Mouse (Mus musculus): Measurements from ENCODE around the gene Pusl1. TPM values are rescaled to one million over a fixed set of nuclear protein-coding genes. Genes with fewer than 3 reads are reported as not detected.

The Pusl1 gene
- polyA plus RNA-seq, 1 experiment from 2014 or later: 55.9 TPM

DNA sequence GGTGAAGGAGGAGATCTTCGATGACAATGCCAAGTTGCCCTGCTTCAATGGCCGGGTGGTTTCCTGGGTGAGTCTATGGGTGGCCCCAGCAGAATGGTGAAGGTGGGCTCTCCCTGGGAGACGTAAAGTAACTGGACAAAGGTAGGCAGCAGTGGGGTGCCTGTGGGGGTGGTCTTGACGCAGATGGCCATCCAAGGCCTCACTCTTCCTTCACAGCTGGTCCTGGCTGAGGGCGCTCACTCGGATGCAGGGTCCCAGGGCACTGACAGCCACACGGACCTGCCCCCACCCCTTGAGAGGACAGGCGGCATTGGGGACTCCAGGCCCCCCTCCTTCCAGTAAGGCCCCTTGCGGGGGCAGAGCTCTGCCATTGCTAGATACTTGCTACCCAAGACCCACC is 38.2 kb downstream of the Pusl1 start:
- H3K27ac ChIP-seq (ENCODE audit: low read depth): no peak overlapping the region
- no peak overlapping the region for H3K9ac ChIP-seq (ENCODE audit: low read length)
- H3K4me3 ChIP-seq (ENCODE audit: low read depth, low read length): no peak overlapping the region
- H3K27me3 ChIP-seq (replicated peaks; ENCODE audit: control insufficient read depth, insufficient read depth, low read length): no peaks in the 10 kb centered on the region
- no peaks in the 10 kb centered on the region for H3K9me3 ChIP-seq (ENCODE audit: control insufficient read depth, low read length)
- ATAC-seq (replicated peaks; ENCODE audit: low FRiP score, low TSS enrichment, low read depth) (no peak), DNase-seq (ENCODE audit: low spot score) (no peak)
- H3K36me3 ChIP-seq (ENCODE audit: control insufficient read depth, insufficient read depth, low read length): peaks cover 45% of the 10 kb centered on the region
- H3K4me1 ChIP-seq (replicated peaks; ENCODE audit: control insufficient read depth, insufficient read depth, low read length): peaks cover 11% of the 10 kb centered on the region
- WGBS: 84% methylated on average over 9 of the region's 9 CpGs
- H3K4me2 ChIP-seq (ENCODE audit: low read length): no peak overlapping the region

DNA sequence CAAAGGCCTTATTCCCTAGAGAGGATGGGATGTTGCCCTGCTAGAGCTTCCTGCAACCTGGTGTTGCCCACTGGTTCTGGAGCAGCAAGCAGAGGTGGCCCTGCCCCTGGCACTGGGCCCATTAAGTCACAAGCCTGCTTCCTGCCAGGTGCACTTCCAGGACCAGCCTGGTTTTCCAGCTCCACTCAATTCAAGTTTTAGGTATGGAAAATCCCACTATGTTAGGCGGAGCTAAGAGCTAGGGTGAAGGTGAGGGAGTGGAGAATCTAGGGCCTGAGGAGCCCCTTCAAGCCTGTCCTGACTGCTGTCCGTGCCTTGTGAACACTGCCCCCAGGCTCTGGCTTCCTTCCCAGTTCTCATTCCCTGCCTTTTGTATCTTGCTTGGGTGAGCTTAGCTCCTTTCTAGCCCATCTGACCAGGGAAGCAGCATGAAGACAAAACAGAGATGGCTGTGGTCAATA is 39.6 kb downstream of the Pusl1 start:
- 90% methylated on average over 2 of the region's 2 CpGs for WGBS
- Histone ChIP-seq H3K4me3 (ENCODE audit: low read depth, low read length) (no peak overlapping the region), H3K9me3 (ENCODE audit: control insufficient read depth, low read length) (no peaks in the 10 kb centered on the region), H3K4me1 (replicated peaks; ENCODE audit: control insufficient read depth, insufficient read depth, low read length) (peaks cover 17% of the 10 kb centered on the region), H3K4me2 (ENCODE audit: low read length) (no peak overlapping the region), H3K9ac (ENCODE audit: low read length) (no peak overlapping the region), H3K27me3 (replicated peaks; ENCODE audit: control insufficient read depth, insufficient read depth, low read length) (no peaks in the 10 kb centered on the region), H3K36me3 (ENCODE audit: control insufficient read depth, insufficient read depth, low read length) (peaks cover 32% of the 10 kb centered on the region), H3K27ac (ENCODE audit: low read depth) (no peak overlapping the region)
- DNase-seq (ENCODE audit: low spot score) (no peak), ATAC-seq (replicated peaks; ENCODE audit: low FRiP score, low TSS enrichment, low read depth) (no peak)

DNA sequence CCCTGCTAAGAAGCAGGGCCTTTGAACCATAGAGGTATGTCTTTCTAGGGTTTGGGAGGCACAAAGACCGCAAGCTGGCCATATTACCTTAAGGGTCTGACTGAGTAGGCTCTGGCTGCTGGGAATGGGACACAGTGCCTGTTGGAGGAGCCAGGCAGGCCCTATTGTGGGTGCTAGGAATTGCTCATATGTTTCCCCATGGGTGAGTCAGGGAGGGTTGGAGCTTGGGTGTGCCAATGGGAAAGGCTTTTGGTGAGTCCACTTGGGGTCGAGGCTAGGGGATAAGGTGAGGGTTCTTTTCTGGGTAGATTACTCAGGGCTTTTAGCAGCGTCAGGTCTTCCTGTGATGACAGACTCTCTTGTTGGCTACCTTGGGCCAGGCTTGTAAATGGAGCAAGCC is 40.2 kb downstream of the Pusl1 start:
- Histone ChIP-seq H3K9ac (ENCODE audit: low read length) (no peak overlapping the region), H3K4me3 (ENCODE audit: low read depth, low read length) (no peak overlapping the region), H3K36me3 (ENCODE audit: control insufficient read depth, insufficient read depth, low read length) (peaks cover 26% of the 10 kb centered on the region), H3K4me2 (ENCODE audit: low read length) (no peak overlapping the region), H3K27me3 (replicated peaks; ENCODE audit: control insufficient read depth, insufficient read depth, low read length) (no peaks in the 10 kb centered on the region), H3K4me1 (replicated peaks; ENCODE audit: control insufficient read depth, insufficient read depth, low read length) (peaks cover 23% of the 10 kb centered on the region), H3K9me3 (ENCODE audit: control insufficient read depth, low read length) (no peaks in the 10 kb centered on the region), H3K27ac (ENCODE audit: low read depth) (no peak overlapping the region)
- ATAC-seq (replicated peaks; ENCODE audit: low FRiP score, low TSS enrichment, low read depth) (no peak), DNase-seq (ENCODE audit: low spot score) (no peak)
- 89% methylated on average over 3 of the region's 3 CpGs for WGBS

DNA sequence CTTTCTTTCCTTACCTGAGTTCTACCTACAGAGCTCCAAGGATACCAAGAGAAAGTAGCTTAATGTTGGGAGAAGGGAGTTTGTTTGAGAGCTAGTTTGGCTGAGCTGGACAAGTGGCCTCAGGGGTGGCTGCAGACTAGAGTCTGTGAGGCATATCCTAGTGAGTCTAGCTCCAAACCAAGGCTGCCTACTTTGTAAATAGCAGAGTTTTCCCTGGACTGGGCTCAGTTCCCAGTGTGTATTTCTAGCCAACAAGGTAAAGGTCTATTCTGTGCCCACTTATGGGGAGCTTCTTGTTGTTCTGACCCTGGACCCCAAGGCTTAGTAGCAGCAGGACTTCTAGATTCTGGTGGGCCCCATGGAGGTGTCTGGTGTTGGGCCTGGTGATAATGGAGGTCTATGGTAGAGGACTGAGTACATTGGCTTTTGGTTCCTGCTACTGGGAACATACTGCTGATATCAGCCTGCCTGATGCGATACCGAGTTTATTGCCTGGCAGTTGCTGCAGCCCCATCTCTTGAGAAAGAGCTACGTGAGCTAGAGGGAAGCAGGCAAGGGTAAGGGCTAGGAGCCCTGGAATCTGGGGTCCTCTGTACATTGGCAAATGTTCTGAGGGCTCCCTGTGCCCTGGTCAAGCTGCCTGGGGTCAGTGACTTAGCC is 41.7 kb downstream of the Pusl1 start:
- H3K27ac ChIP-seq (ENCODE audit: low read depth): no peak overlapping the region
- 97% methylated on average over 3 of the region's 3 CpGs for WGBS
- DNase-seq (ENCODE audit: low spot score): no peak
- ATAC-seq (replicated peaks; ENCODE audit: low FRiP score, low TSS enrichment, low read depth): no peak
- no peak overlapping the region for H3K4me3 ChIP-seq (ENCODE audit: low read depth, low read length)
- no peaks in the 10 kb centered on the region for H3K27me3 ChIP-seq (replicated peaks; ENCODE audit: control insufficient read depth, insufficient read depth, low read length)
- no peak overlapping the region for H3K9ac ChIP-seq (ENCODE audit: low read length)
- H3K4me2 ChIP-seq (ENCODE audit: low read length): no peak overlapping the region
- no peaks in the 10 kb centered on the region for H3K9me3 ChIP-seq (ENCODE audit: control insufficient read depth, low read length)
- H3K36me3 ChIP-seq (ENCODE audit: control insufficient read depth, insufficient read depth, low read length): peaks cover 13% of the 10 kb centered on the region
- peaks cover 23% of the 10 kb centered on the region for H3K4me1 ChIP-seq (replicated peaks; ENCODE audit: control insufficient read depth, insufficient read depth, low read length)

DNA sequence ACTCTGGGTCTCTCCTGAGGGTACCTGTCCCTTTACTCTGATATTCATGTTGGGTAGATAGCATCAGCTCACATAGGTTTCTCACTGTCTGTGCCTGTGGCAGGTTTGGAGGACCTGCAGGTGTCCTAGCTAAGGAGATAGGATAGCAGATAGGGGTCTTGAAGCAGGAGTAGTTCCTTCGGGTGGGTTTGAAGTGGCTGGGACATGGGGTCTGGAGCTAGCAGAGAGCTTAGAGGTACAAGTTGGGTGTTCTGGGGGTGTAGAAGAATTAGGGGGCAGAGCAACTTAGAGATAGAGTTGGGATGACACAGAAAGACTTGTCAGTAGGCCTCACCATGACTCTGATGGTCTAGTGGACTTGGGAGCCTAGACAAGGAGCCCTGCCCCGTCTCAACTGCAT is 42.2 kb downstream of the Pusl1 start:
- Histone ChIP-seq H3K36me3 (ENCODE audit: control insufficient read depth, insufficient read depth, low read length) (peaks cover 8% of the 10 kb centered on the region), H3K27ac (ENCODE audit: low read depth) (no peak overlapping the region), H3K4me1 (replicated peaks; ENCODE audit: control insufficient read depth, insufficient read depth, low read length) (peaks cover 23% of the 10 kb centered on the region), H3K9me3 (ENCODE audit: control insufficient read depth, low read length) (no peaks in the 10 kb centered on the region), H3K4me2 (ENCODE audit: low read length) (no peak overlapping the region), H3K27me3 (replicated peaks; ENCODE audit: control insufficient read depth, insufficient read depth, low read length) (no peaks in the 10 kb centered on the region), H3K9ac (ENCODE audit: low read length) (no peak overlapping the region), H3K4me3 (ENCODE audit: low read depth, low read length) (no peak overlapping the region)
- ATAC-seq (replicated peaks; ENCODE audit: low FRiP score, low TSS enrichment, low read depth) (no peak), DNase-seq (ENCODE audit: low spot score) (no peak)
- WGBS: 86% methylated on average over 2 of the region's 2 CpGs

DNA sequence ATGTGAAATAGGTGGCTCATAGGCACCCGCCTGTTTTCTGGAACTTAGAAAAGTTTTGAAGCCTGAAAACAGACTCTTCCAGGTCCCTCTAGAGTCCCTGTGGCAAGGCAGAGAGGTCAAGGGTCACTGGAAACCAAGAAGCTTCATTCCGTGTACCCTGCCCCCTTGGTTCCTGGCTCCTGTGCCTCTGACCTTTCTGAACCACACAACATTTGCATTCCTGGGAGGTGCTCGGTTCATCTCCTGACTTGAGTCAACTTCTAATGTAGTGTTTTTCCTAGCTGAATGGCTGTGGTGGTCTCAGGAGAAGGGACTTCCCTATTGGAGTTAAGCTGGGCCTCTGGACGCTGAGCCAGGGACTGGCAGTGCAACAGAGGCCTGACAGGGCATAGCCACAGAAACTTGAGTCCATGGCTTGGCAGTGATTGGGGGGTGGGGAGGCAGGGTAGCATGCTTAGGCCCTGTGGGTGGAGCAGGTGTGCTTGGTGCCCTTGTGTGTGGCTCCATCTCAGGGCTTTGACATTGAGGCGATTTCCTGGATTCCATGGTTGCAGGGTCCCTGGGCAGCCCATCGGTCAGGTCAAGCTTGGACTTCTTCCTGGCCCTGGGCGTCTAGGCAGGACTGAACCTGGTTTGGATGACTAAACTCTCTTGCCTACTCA is 43.0 kb downstream of the Pusl1 start:
- 60% methylated on average over 7 of the region's 7 CpGs for WGBS
- peak overlapping the region; percentile 85 for H3K9ac ChIP-seq (ENCODE audit: low read length)
- peak overlapping the region; percentile 79 for H3K4me3 ChIP-seq (ENCODE audit: low read depth, low read length)
- DNase-seq (ENCODE audit: low spot score): no peak
- no peak for ATAC-seq (replicated peaks; ENCODE audit: low FRiP score, low TSS enrichment, low read depth)
- H3K36me3 ChIP-seq (ENCODE audit: control insufficient read depth, insufficient read depth, low read length): peaks cover 6% of the 10 kb centered on the region
- H3K9me3 ChIP-seq (ENCODE audit: control insufficient read depth, low read length): no peaks in the 10 kb centered on the region
- H3K27ac ChIP-seq (ENCODE audit: low read depth): no peak overlapping the region
- H3K4me1 ChIP-seq (replicated peaks; ENCODE audit: control insufficient read depth, insufficient read depth, low read length): peaks cover 23% of the 10 kb centered on the region
- H3K4me2 ChIP-seq (ENCODE audit: low read length): peak overlapping the region; percentile 95
- H3K27me3 ChIP-seq (replicated peaks; ENCODE audit: control insufficient read depth, insufficient read depth, low read length): no peaks in the 10 kb centered on the region

DNA sequence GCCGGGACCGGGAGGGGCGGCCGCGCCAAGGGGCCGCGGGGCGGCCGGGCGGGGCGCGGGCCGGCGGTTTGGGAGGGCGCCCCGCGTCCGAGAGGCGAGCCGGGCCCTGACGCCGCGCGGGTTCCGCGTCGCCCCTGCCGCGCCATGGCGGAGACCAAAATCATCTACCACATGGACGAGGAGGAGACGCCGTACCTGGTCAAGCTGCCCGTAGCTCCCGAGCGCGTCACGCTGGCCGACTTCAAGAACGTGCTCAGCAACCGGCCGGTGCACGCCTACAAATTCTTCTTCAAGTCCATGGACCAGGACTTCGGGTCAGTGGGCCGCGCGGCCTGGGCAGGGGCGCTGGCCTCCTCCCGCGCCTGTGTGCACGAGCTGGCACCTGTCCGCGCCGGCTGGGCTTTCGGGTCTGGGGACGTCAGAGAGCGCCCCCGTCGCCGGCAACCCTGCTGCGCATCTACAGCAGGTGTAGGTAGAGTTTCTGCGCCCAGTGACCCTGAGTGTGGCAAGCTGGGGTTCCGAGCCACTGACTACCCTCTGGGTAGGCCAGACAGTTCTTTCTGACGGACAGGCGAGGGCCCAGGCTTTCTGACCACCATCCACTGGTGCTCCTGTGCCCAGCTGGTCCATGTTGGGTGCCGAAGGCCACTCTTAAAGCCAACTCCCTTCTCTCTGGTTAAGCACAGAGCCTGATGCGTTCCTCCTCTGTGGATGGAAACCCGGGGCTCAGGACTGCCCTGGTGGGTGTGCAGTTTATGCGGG is 43.8 kb downstream of the Pusl1 start:
- ATAC-seq (replicated peaks; ENCODE audit: low FRiP score, low TSS enrichment, low read depth): peak; percentile 57
- peak; percentile 81 for DNase-seq (ENCODE audit: low spot score)
- no peaks in the 10 kb centered on the region for H3K9me3 ChIP-seq (ENCODE audit: control insufficient read depth, low read length)

DNA sequence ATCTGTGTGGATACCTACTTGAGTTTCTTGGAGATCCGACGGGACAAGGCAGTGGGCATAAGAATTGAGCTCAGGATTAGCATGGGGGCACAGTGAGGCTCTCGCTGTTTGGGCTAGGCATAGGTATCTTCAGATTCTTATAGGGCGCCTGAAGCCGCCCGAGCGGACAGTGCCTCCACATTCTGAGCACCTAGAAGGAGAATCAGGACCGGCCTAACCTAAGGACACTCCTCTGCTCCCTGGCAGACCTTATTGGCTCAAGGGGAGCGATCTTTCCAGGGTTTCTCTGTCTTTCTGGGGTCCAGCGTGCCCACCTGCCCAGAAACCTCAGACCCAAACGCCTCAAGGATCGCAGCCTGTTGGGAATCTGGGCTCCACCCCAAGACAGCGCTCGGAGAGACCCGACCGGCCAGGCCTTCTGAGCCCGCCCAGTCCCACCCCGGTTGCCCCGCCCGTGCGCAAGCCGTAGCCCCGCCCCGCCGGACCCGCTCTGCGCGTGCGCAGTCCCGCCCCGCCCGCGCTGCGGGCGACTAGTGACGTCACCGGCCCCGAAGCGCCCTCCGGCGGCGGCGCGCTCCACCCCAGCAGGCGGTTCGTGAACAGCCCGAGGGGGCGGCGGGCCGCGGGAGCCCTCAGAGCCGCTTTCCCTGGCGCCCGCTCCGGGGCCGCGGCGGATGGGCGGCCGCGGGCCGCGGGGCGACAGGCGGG is 44.6 kb downstream of the Pusl1 start, which contains the start of gene Dvl1:
Gene Dvl1, plus strand, starts transcription at position 532 of the 708 bp plus-strand sequence.
- Histone ChIP-seq H3K9me3 (ENCODE audit: control insufficient read depth, low read length) (no peaks in the 10 kb centered on the region), H3K36me3 (ENCODE audit: control insufficient read depth, insufficient read depth, low read length) (peaks cover 17% of the 10 kb centered on the region), H3K27ac (ENCODE audit: low read depth) (peak within 1 kb of the TSS; percentile 43), H3K4me2 (ENCODE audit: low read length) (peak within 1 kb of the TSS; percentile 95), H3K27me3 (replicated peaks; ENCODE audit: control insufficient read depth, insufficient read depth, low read length) (no peaks in the 10 kb centered on the region), H3K9ac (ENCODE audit: low read length) (peak within 1 kb of the TSS; percentile 85), H3K4me1 (replicated peaks; ENCODE audit: control insufficient read depth, insufficient read depth, low read length) (peaks cover 23% of the 10 kb centered on the region), H3K4me3 (ENCODE audit: low read depth, low read length) (peak within 1 kb of the TSS; percentile 79)
- DNase-seq (ENCODE audit: low spot score) (peak; percentile 98), ATAC-seq (replicated peaks; ENCODE audit: low FRiP score, low TSS enrichment, low read depth) (peak; percentile 91)
- WGBS: 3% methylated on average over 62 of the region's 65 CpGs

More for the DNA sequence above, 43.8 kb downstream of the Pusl1 start:
- H3K4me3 ChIP-seq (ENCODE audit: low read depth, low read length): peak overlapping the region; percentile 79
- WGBS: 3% methylated on average over 66 of the region's 69 CpGs
- peaks cover 23% of the 10 kb centered on the region for H3K4me1 ChIP-seq (replicated peaks; ENCODE audit: control insufficient read depth, insufficient read depth, low read length)
- H3K27me3 ChIP-seq (replicated peaks; ENCODE audit: control insufficient read depth, insufficient read depth, low read length): no peaks in the 10 kb centered on the region
- H3K4me2 ChIP-seq (ENCODE audit: low read length): peak overlapping the region; percentile 95
- H3K9ac ChIP-seq (ENCODE audit: low read length): peak overlapping the region; percentile 85
- H3K27ac ChIP-seq (ENCODE audit: low read depth): peak overlapping the region; percentile 33
- H3K36me3 ChIP-seq (ENCODE audit: control insufficient read depth, insufficient read depth, low read length): peaks cover 12% of the 10 kb centered on the region

All from intestine, embryonic 14.5 days (tissue).